Mouse (Mus musculus): ENCODE measurements around the gene Brpf3. TPM values are rescaled to one million over a fixed set of nuclear protein-coding genes. Genes with fewer than 3 reads are reported as not detected.

Brpf3 gene
- polyA plus RNA-seq, 1 experiment: 42.9 TPM

DNA sequence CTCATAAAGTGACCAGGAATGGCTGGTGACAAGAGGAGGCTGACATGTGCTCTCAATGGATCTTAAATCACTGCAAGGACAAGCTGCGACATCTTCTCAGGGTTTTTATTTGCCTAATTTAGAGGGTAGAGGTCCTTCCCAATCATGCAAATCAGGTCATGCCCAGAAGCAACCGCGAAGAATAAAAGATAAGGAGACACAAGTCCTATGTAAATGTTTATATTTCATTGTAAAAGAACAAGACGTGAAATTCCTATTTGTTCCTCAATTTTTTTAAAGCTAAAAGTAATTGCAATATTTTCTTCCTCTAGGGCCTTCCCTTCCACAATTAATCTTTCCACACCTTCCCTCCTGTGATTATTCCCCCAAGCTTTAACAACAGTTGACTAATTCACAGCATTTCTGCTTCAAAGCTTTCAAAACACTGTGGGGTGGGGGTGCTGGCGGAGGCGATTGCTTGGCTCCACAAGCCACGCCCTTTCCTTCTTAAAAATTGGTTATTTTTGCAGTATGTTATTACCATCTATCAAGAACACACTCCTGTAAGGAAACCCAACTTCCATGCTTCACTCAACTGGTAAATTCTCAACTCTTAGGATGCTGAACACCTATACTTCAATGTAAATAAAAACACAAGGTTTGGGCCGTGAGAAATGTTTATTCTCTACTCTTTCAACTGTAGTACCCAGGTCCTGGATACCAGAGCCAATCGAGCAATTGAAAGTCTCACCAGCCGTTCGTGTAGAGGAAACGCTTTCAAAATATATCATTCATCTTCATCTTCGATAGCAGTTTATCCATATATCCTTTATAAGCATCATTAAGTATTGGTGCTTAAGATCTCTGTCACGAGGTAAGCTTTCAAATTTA, 1.4 kb upstream of the Brpf3 start:
- Histone ChIP-seq H3K4me3 (ENCODE audit: extremely low read depth, insufficient read depth, insufficient read length) (no peak overlapping the region), H3K27me3 (ENCODE audit: control insufficient read depth, insufficient read depth, low read length) (no peaks in the 10 kb centered on the region), H3K4me1 (ENCODE audit: control insufficient read depth, insufficient read depth, insufficient read length) (peaks cover 6% of the 10 kb centered on the region), H3K27ac (ENCODE audit: insufficient read depth, low read length) (no peak overlapping the region), H3K36me3 (ENCODE audit: control insufficient read depth, insufficient read depth, low read length) (no peaks in the 10 kb centered on the region)
- WGBS: 11% methylated on average over 14 of the region's 14 CpGs
- peak in 1 of 2 experiments; percentile 39 for DNase-seq (ENCODE audit: low read depth in 1 of 2, low spot score in 2 of 2)
- TF ChIP-seq CTCF (IDR thresholded peaks at IDR 0.05; ENCODE audit: extremely low read depth, insufficient read depth, insufficient read length, insufficient replicate concordance) (no peak), POLR2A (IDR thresholded peaks at IDR 0.05; ENCODE audit: low read depth, low read length) (no peak)

DNA sequence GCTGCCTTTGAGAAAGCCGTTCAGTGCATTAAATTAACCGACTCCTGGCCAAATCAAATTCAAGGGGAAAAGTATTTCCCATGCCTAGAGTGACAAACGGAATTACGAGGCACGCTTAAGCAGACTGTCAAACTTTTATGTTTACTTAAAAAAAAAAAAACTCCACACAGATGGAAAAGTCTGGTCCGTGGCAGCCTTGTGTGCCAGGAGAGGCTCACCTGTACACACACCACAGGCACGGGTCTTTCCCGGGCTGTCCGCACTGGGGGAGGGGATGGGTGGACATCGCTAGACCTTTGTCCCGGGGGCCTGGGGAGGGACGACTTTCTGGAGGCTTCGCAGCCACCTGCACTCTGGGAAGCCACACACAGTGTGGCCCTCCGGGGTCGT, 614 bp upstream of the Brpf3 start:
- Histone ChIP-seq H3K4me3 (ENCODE audit: extremely low read depth, insufficient read depth, insufficient read length) (peak overlapping the region; percentile 60), H3K4me1 (ENCODE audit: control insufficient read depth, insufficient read depth, insufficient read length) (peaks cover 6% of the 10 kb centered on the region), H3K27me3 (ENCODE audit: control insufficient read depth, insufficient read depth, low read length) (no peaks in the 10 kb centered on the region), H3K36me3 (ENCODE audit: control insufficient read depth, insufficient read depth, low read length) (no peaks in the 10 kb centered on the region), H3K27ac (ENCODE audit: insufficient read depth, low read length) (peak overlapping the region; percentile 83)
- TF ChIP-seq POLR2A (IDR thresholded peaks at IDR 0.05; ENCODE audit: low read depth, low read length) (no peak), CTCF (IDR thresholded peaks at IDR 0.05; ENCODE audit: extremely low read depth, insufficient read depth, insufficient read length, insufficient replicate concordance) (no peak)
- WGBS: 1% methylated on average over 15 of the region's 15 CpGs
- DNase-seq (ENCODE audit: low read depth in 1 of 2, low spot score in 2 of 2): no peak

DNA sequence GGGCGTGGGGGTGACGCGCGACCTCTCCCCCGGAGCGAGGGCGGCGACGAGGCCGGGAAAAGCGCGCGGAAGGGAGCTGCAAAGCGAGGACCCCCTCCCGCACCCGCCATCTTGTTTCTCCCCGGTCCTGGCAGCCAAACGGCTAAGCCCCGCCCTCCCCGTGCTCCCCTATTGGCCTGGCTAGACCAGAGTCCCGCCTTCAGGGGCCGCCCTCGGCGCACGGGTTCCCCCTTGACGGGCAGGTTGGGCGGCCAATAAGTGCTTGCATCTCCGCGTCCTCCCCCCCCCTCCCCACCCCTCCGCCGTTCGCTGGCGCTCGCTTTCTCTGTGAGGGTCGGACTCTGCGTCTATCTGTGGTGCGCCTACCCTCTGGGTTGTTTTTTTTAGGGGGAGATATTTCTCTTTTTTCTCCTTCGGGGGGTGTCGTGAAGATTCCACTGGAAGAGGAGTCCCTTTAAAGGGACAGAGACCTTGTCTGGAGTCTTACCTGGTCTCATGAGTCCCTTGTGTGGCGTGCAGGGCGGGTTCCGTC, 650 bp downstream of the Brpf3 start:
- TF ChIP-seq CTCF (IDR thresholded peaks at IDR 0.05; ENCODE audit: extremely low read depth, insufficient read depth, insufficient read length, insufficient replicate concordance) (no peak), POLR2A (IDR thresholded peaks at IDR 0.05; ENCODE audit: low read depth, low read length) (peak; percentile 90)
- Histone ChIP-seq H3K36me3 (ENCODE audit: control insufficient read depth, insufficient read depth, low read length) (peaks cover 4% of the 10 kb centered on the region), H3K27ac (ENCODE audit: insufficient read depth, low read length) (peak overlapping the region; percentile 83), H3K4me1 (ENCODE audit: control insufficient read depth, insufficient read depth, insufficient read length) (peaks cover 6% of the 10 kb centered on the region), H3K4me3 (ENCODE audit: extremely low read depth, insufficient read depth, insufficient read length) (peak overlapping the region; percentile 63), H3K27me3 (ENCODE audit: control insufficient read depth, insufficient read depth, low read length) (no peaks in the 10 kb centered on the region)
- DNase-seq (ENCODE audit: low read depth in 1 of 2, low spot score in 2 of 2): peak; percentile 96 to 99
- 1% methylated on average over 41 of the region's 42 CpGs for WGBS

DNA sequence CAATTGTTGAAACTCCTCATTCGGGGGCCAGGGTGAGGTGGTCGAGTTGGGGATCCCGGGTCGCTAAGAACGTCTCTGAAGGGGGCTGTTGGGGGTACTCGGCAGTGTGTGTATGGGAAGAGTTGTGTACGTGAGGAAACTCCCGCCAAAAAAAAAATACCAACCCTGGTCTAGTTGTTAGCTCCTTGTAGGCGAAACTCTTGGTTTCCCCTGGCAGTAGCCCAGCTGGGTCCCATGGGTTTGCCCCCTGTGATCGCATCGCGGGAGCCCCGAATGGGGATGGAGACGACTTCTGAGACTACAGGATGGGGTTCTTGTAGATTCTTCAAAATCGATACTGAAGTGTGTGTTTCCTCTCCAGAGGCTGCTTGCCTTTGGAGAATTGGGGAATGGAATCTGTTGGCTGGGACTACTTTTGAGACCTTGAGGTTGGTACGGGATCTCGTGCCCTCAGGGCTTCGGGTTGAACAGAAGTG, 1.2 kb downstream of the Brpf3 start:
- peaks cover 9% of the 10 kb centered on the region for H3K36me3 ChIP-seq (ENCODE audit: control insufficient read depth, insufficient read depth, low read length)
- H3K27ac ChIP-seq (ENCODE audit: insufficient read depth, low read length): no peak overlapping the region
- TF ChIP-seq POLR2A (IDR thresholded peaks at IDR 0.05; ENCODE audit: low read depth, low read length): no peak
- TF ChIP-seq CTCF (IDR thresholded peaks at IDR 0.05; ENCODE audit: extremely low read depth, insufficient read depth, insufficient read length, insufficient replicate concordance): no peak
- peak in 1 of 2 experiments; percentile 17 for DNase-seq (ENCODE audit: low read depth in 1 of 2, low spot score in 2 of 2)
- H3K4me3 ChIP-seq (ENCODE audit: extremely low read depth, insufficient read depth, insufficient read length): peak overlapping the region; percentile 63
- peaks cover 6% of the 10 kb centered on the region for H3K4me1 ChIP-seq (ENCODE audit: control insufficient read depth, insufficient read depth, insufficient read length)
- 2% methylated on average over 18 of the region's 18 CpGs for WGBS
- H3K27me3 ChIP-seq (ENCODE audit: control insufficient read depth, insufficient read depth, low read length): no peaks in the 10 kb centered on the region

DNA sequence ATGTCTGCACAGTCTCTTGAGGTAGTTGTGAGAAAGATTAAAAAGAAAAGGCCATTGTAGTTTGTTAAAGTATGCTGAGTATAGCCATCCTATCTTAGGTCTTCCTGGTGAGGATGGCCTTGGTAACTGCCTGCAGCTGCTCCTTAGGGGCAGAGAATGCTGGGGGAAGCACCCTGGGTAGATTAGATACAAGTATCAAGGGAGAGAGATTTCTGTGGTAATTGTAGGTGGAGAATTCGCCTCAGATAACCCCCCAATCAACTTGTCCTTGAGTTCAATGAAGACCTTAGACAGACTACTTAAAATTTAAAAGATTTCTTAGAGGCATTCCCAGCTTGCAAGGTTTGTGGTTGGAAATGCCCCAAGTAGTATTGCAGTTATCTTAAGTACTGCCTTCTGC, 2.4 kb downstream of the Brpf3 start:
- no peak for TF ChIP-seq CTCF (IDR thresholded peaks at IDR 0.05; ENCODE audit: extremely low read depth, insufficient read depth, insufficient read length, insufficient replicate concordance)
- no peak for TF ChIP-seq POLR2A (IDR thresholded peaks at IDR 0.05; ENCODE audit: low read depth, low read length)
- H3K27me3 ChIP-seq (ENCODE audit: control insufficient read depth, insufficient read depth, low read length): no peaks in the 10 kb centered on the region
- H3K4me3 ChIP-seq (ENCODE audit: extremely low read depth, insufficient read depth, insufficient read length): no peak overlapping the region
- no peak for DNase-seq (ENCODE audit: low read depth in 1 of 2, low spot score in 2 of 2)
- H3K27ac ChIP-seq (ENCODE audit: insufficient read depth, low read length): no peak overlapping the region
- peaks cover 6% of the 10 kb centered on the region for H3K4me1 ChIP-seq (ENCODE audit: control insufficient read depth, insufficient read depth, insufficient read length)
- 78% methylated on average over 1 of the region's 1 CpGs for WGBS
- peaks cover 14% of the 10 kb centered on the region for H3K36me3 ChIP-seq (ENCODE audit: control insufficient read depth, insufficient read depth, low read length)

DNA sequence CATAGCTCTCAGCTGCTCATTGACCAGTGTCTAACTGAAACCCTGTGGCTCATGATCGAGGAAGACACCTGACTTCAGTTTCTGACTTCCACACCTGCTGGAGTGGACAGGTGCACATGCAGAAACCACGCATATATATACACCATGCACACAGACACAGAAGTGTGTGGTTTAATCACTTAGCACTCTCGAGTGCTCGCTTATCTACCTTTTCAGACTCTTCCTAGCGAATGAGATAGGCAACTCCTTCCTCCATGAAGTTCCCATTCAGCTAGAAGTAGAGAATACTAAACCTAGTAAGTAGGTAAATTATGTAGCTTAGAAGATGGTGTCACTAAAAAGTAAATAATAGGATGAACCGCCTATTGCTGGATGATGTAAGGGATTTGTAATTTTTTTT, 4.1 kb downstream of the Brpf3 start:
- H3K27me3 ChIP-seq (ENCODE audit: control insufficient read depth, insufficient read depth, low read length): no peaks in the 10 kb centered on the region
- peaks cover 4% of the 10 kb centered on the region; the same call in 1 of the 2 replicates for H3K4me1 ChIP-seq (ENCODE audit: control insufficient read depth, insufficient read depth, insufficient read length)
- peaks cover 14% of the 10 kb centered on the region for H3K36me3 ChIP-seq (ENCODE audit: control insufficient read depth, insufficient read depth, low read length)
- DNase-seq (ENCODE audit: low read depth in 1 of 2, low spot score in 2 of 2): no peak
- WGBS: 78% methylated on average over 6 of the region's 6 CpGs
- H3K27ac ChIP-seq (ENCODE audit: insufficient read depth, low read length): no peak overlapping the region
- no peak for TF ChIP-seq CTCF (IDR thresholded peaks at IDR 0.05; ENCODE audit: extremely low read depth, insufficient read depth, insufficient read length, insufficient replicate concordance)
- H3K4me3 ChIP-seq (ENCODE audit: extremely low read depth, insufficient read depth, insufficient read length): no peak overlapping the region

DNA sequence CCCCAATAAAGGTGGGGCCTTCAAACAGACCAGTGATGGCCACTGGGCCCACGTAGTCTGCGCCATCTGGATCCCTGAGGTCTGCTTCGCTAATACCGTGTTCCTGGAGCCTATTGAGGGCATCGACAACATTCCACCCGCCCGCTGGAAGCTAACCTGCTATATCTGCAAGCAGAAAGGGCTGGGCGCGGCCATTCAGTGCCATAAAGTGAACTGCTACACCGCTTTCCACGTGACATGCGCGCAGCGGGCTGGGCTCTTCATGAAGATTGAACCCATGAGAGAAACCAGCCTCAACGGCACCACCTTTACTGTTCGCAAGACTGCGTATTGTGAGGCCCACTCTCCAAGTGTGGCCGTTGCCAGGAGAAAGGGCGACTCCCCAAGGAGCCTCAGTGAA, 5.9 kb downstream of the Brpf3 start:
- Histone ChIP-seq H3K27me3 (ENCODE audit: control insufficient read depth, insufficient read depth, low read length) (no peaks in the 10 kb centered on the region), H3K27ac (ENCODE audit: insufficient read depth, low read length) (no peak overlapping the region), H3K4me1 (ENCODE audit: control insufficient read depth, insufficient read depth, insufficient read length) (no peaks in the 10 kb centered on the region), H3K36me3 (ENCODE audit: control insufficient read depth, insufficient read depth, low read length) (peaks cover 19% of the 10 kb centered on the region), H3K4me3 (ENCODE audit: extremely low read depth, insufficient read depth, insufficient read length) (no peak overlapping the region)
- TF ChIP-seq CTCF (IDR thresholded peaks at IDR 0.05; ENCODE audit: extremely low read depth, insufficient read depth, insufficient read length, insufficient replicate concordance) (no peak), POLR2A (IDR thresholded peaks at IDR 0.05; ENCODE audit: low read depth, low read length) (no peak)
- no peak for DNase-seq (ENCODE audit: low read depth in 1 of 2, low spot score in 2 of 2)
- 95% methylated on average over 19 of the region's 19 CpGs for WGBS
